Comparison of ENCODE assay signal across 27 mouse cellular contexts in the genomic region with DNA sequence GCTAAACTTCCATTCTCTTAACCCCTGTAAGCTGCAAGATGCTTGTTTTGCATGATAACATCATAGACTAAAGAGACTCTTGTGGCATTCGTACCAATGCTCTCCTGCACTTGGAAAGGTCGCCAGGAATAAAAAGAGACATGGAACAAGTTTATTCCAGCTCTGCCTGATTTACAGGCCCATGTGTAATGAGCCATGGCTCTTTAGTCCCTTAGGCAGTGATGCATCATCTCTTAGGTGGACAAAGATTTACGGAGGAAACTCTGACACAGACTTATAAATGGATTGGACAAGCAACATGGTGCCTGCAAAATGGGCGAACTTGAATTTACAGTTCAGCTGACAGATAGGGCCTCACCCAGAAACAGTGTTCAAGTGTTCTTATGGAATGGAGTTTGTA.
"Had no signal": no experiment of that assay in that cellular context is flagged by ENCODE, and none has a peak within 500 bp of the region (broad histone marks: within the 10 kb centered on the region; RNA-seq: fewer than 3 reads in every experiment).

No protein-coding gene starts in this region.

- H3K4me1 ChIP-seq: embryonic facial prominence, embryonic 10.5 days; embryonic facial prominence, embryonic 12.5 days; embryonic facial prominence, embryonic 13.5 days; embryonic facial prominence, embryonic 15.5 days; forebrain, embryonic 10.5 days; forebrain, embryonic 12.5 days; forebrain, embryonic 15.5 days had no signal

- DNase-seq: cerebellum, adult 18-20 months; cerebellum, adult 2 months; cerebellum, adult 8-10 months; cerebellum, adult 9-10 months; cerebellum, adult 9-11 months; cerebellum, postnatal 10 days; cerebellum, postnatal 14 days; cerebellum, postnatal 25 days; cerebellum, postnatal 36 days; embryo, embryonic 11 days; forebrain, postnatal 0 days; gastrocnemius, adult 2 months; gastrocnemius, postnatal 10 days; gastrocnemius, postnatal 14 days; gastrocnemius, postnatal 25 days; gastrocnemius, postnatal 36 days had no signal

- H3K27ac ChIP-seq: embryonic facial prominence, embryonic 10.5 days; embryonic facial prominence, embryonic 12.5 days; embryonic facial prominence, embryonic 13.5 days; embryonic facial prominence, embryonic 15.5 days; forebrain, embryonic 10.5 days; forebrain, embryonic 12.5 days; forebrain, embryonic 13.5 days; forebrain, embryonic 15.5 days; gastrocnemius, adult 2 months had no signal

- ATAC-seq: forebrain, embryonic 13.5 days; forebrain, embryonic 14.5 days; forebrain, embryonic 15.5 days; forebrain, embryonic 16.5 days; forebrain, postnatal 0 days had no signal

- H3K9ac ChIP-seq: embryonic facial prominence, embryonic 12.5 days; embryonic facial prominence, embryonic 13.5 days; embryonic facial prominence, embryonic 15.5 days; forebrain, embryonic 12.5 days; forebrain, embryonic 13.5 days; forebrain, embryonic 15.5 days; forebrain, postnatal 0 days had no signal

- H3K9me3 ChIP-seq: embryonic facial prominence, embryonic 10.5 days; embryonic facial prominence, embryonic 12.5 days; embryonic facial prominence, embryonic 13.5 days; embryonic facial prominence, embryonic 15.5 days; forebrain, embryonic 10.5 days; forebrain, embryonic 12.5 days; forebrain, embryonic 13.5 days; forebrain, embryonic 15.5 days had no signal

- H3K4me3 ChIP-seq: embryonic facial prominence, embryonic 10.5 days; embryonic facial prominence, embryonic 12.5 days; embryonic facial prominence, embryonic 13.5 days; embryonic facial prominence, embryonic 15.5 days; erythroblast, embryonic 14.5 days; forebrain, embryonic 10.5 days; forebrain, embryonic 12.5 days; forebrain, embryonic 13.5 days; forebrain, embryonic 15.5 days; gastrocnemius, adult 2 months had no signal

- H3K36me3 ChIP-seq: embryonic facial prominence, embryonic 10.5 days; embryonic facial prominence, embryonic 12.5 days; embryonic facial prominence, embryonic 13.5 days; embryonic facial prominence, embryonic 15.5 days; forebrain, embryonic 10.5 days; forebrain, embryonic 12.5 days; forebrain, embryonic 15.5 days had no signal

- H3K4me2 ChIP-seq: embryonic facial prominence, embryonic 12.5 days; embryonic facial prominence, embryonic 13.5 days; embryonic facial prominence, embryonic 15.5 days; forebrain, embryonic 12.5 days; forebrain, embryonic 13.5 days; forebrain, embryonic 15.5 days had no signal

- H3K27me3 ChIP-seq: embryonic facial prominence, embryonic 12.5 days; embryonic facial prominence, embryonic 13.5 days; embryonic facial prominence, embryonic 15.5 days; forebrain, embryonic 12.5 days; forebrain, embryonic 13.5 days; forebrain, embryonic 15.5 days had no signal
